Mouse (Mus musculus) midbrain, embryonic 11.5 days (tissue): ENCODE measurements at regions not wholly inside any gene's neighbourhood (a gene's known extent, or its start where the extent isn't known, plus 50 kb on each side); places are given as distances from the start of the nearest gene placed in this dataset.

Experiments used
- ATAC-seq: fragments of 200-750 bp; cut with Nextera tagmentation; 2 replicates; pipeline ENCODE4 v1.8.0; 2017; ENCODE audit warnings: moderate TSS enrichment, moderate library complexity; ENCODE audit not compliant: low FRiP score
- DNase-seq: peaks from one replicate; pipeline ENCODE4 v3.0.0; 2015; ENCODE audit warnings: low spot score; ENCODE audit errors: missing footprints
- H3K27ac ChIP-seq: fragments of 300-500 bp; sonication (generic); 2 replicates; pipeline ENCODE4 v1.5.1; 2014; ENCODE audit warnings: low read depth, low read length
- H3K27me3 ChIP-seq: fragments of 300-500 bp; sonication (generic); 2 replicates; pipeline ENCODE4 v1.6.1; 2014; ENCODE audit warnings: mild to moderate bottlenecking, low read length, moderate library complexity, mixed read lengths; ENCODE audit not compliant: control insufficient read depth, insufficient read depth
- H3K36me3 ChIP-seq: fragments of 300-500 bp; sonication (generic); 2 replicates; pipeline ENCODE4 v1.6.1; 2014; ENCODE audit warnings: mild to moderate bottlenecking, low read length, moderate library complexity, mixed read lengths; ENCODE audit not compliant: control insufficient read depth, insufficient read depth
- H3K4me1 ChIP-seq: fragments of 300-500 bp; sonication (generic); 2 replicates; pipeline ENCODE4 v1.6.1; 2014; ENCODE audit warnings: low read length; ENCODE audit not compliant: control insufficient read depth, insufficient read depth
- H3K4me2 ChIP-seq: fragments of 300-500 bp; sonication (generic); 2 replicates; pipeline ENCODE4 v1.6.1; 2014; ENCODE audit warnings: mild to moderate bottlenecking, moderate library complexity
- H3K4me3 ChIP-seq: fragments of 300-500 bp; sonication (generic); 2 replicates; pipeline ENCODE4 v1.5.1; 2014; ENCODE audit warnings: low read depth, low read length
- H3K9ac ChIP-seq: fragments of 300-500 bp; sonication (generic); 2 replicates; pipeline ENCODE4 v1.6.1; 2014; ENCODE audit warnings: low read length
- H3K9me3 ChIP-seq: fragments of 300-500 bp; sonication (generic); 2 replicates; pipeline ENCODE4 v1.6.1; 2016; ENCODE audit warnings: low read length; ENCODE audit not compliant: control insufficient read depth
- WGBS: fragments of 180-500 bp; shearing (Covaris S2); extraction: QIAGEN DNeasy Blood & Tissue Kit; methylation state at CpG from one replicate; pipeline ENCODE4 v1.1.7; 2014; 5-methylcytosine and 5-hydroxymethylcytosine counted together

DNA sequence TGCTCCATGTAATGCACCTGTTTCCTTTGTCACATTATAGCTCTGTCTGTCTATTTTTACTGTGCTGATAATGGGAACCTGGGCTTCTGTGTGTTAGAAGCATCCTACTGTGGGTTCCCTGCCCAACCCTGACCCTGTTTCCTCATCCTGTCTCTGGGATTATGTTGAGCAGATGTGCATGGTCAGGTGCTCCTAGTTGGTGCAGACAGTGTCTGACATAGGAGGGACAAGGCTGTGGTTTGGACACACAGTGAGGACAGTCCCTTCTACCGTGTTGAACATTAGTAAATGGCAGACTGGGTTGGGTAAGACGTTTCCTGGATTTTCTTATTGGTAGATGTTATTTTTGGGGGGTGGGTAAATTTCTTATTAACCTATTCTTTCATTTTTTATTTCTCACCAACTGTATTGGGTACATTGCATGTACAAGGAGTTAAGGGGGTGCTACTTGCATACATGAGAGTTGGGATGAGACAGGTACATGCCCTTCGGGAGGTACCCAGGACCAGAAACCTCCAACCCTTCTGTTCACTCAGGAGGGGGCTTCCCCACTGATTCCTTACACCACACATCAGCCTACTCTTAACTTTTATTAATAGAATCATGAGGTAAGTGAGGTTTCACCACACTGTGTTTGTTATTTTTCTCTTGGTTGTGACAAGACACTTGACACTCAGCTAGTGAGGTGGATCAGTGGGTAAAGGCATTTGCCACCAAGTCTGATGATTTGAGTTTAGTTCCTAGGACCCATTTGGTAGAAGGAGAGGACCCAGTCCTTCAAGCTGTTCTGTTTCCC lies 97.1 kb downstream of the Tpra1 start:
- 90% methylated on average over 3 of the region's 3 CpGs for WGBS
- Histone ChIP-seq H3K4me3 (no peak overlapping the region), H3K9me3 (no peaks in the 10 kb centered on the region), H3K27ac (no peak overlapping the region), H3K27me3 (no peaks in the 10 kb centered on the region), H3K4me2 (no peak overlapping the region), H3K4me1 (peaks cover 4% of the 10 kb centered on the region; the same call in 1 of the 2 replicates), H3K36me3 (no peaks in the 10 kb centered on the region), H3K9ac (no peak overlapping the region)
- DNase-seq (no peak), ATAC-seq (no peak)

DNA sequence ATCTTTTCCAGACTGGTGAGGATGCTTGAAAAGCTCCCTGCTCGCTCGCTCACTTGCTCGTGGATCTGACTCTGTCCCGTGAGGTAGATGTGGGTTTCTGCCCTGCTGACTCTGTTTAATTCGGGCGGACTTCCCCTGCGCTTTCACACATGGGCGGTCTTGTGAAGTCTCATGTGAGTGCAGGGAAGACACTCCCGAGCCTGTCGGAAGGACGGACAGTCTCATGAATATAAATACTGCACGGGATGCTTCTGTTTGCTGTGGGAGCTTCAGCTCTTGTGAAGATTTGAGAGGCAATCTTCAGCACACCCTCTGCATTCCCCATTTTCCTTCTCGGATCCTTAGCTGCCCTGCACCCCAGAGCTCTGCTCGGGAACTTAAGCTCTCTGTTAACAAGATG lies 98.3 kb downstream of the Tpra1 start:
- H3K36me3 ChIP-seq: no peaks in the 10 kb centered on the region
- ATAC-seq (no peak), DNase-seq (no peak)
- H3K4me1 ChIP-seq: peaks cover 4% of the 10 kb centered on the region; the same call in 1 of the 2 replicates
- no peak overlapping the region for H3K4me2 ChIP-seq
- H3K9ac ChIP-seq: peak overlapping the region; percentile 35; the same call in 1 of the 2 replicates
- H3K9me3 ChIP-seq: no peaks in the 10 kb centered on the region
- no peaks in the 10 kb centered on the region for H3K27me3 ChIP-seq
- peak overlapping the region; percentile 31; the same call in 1 of the 2 replicates for H3K27ac ChIP-seq
- no peak overlapping the region for H3K4me3 ChIP-seq
- 11% methylated on average over 14 of the region's 14 CpGs for WGBS

DNA sequence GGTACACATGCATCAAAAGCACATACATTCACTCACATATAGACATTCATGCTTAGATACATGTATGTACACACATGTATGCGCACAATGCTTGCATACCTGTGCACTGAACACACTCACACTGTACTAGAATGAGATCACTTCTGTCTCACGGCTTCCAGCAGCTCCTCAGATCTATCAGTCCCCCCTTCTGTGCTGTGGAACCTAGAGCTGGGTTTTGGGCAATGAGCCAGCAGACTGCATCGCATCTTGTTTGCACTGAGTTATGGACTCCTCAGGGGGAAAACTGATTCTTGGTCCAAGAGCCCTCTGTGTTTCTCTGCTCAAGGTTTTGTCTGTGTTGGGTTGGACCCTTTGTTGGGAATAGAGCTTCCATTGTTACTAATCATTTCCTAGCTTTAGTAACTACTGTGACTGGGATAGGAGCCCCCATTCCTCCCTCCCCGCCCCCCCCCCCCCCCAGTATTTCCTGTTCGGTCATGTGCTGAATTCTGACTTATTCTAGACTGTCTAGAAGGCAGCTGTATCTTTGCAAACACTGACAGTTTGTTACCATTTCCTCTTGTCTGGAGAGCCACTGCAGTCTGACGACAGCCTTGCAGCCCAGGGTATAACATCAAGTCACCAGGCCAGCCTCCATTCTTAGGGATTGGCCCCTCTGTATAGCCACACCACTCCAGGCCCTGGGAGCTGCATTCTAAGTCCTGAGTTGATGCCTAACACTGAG lies 101.3 kb downstream of the Tpra1 start:
- Histone ChIP-seq H3K27ac (no peak overlapping the region), H3K4me2 (no peak overlapping the region), H3K9me3 (no peaks in the 10 kb centered on the region), H3K36me3 (no peaks in the 10 kb centered on the region), H3K4me3 (no peak overlapping the region), H3K9ac (no peak overlapping the region), H3K27me3 (no peaks in the 10 kb centered on the region), H3K4me1 (peaks cover 19% of the 10 kb centered on the region)
- DNase-seq (no peak), ATAC-seq (no peak)
- 67% methylated on average over 6 of the region's 6 CpGs for WGBS

DNA sequence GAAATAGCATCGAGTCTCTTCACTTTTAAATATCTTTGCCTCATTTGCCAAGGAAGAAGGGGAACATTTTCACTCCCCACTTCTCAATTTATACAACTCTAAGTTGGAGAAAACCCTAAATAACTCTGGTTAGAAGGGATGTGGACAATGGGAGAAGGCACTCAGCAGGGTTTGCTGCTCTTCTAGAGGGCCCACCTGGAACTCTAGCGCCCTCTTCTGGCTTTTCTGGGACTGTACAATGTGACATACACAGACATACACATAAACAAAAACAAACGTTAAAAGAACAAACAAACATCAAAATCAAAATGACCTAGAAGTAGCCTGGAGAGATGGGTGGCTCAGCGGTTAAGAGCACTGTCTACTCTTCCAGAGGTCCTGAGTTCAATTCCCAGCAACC lies 103.0 kb downstream of the Tpra1 start:
- Histone ChIP-seq H3K4me3 (no peak overlapping the region), H3K36me3 (no peaks in the 10 kb centered on the region), H3K27ac (no peak overlapping the region), H3K9me3 (no peaks in the 10 kb centered on the region), H3K4me1 (peaks cover 37% of the 10 kb centered on the region), H3K4me2 (no peak overlapping the region), H3K9ac (no peak overlapping the region), H3K27me3 (no peaks in the 10 kb centered on the region)
- DNase-seq (no peak), ATAC-seq (no peak)
- WGBS: 46% methylated on average over 4 of the region's 4 CpGs

DNA sequence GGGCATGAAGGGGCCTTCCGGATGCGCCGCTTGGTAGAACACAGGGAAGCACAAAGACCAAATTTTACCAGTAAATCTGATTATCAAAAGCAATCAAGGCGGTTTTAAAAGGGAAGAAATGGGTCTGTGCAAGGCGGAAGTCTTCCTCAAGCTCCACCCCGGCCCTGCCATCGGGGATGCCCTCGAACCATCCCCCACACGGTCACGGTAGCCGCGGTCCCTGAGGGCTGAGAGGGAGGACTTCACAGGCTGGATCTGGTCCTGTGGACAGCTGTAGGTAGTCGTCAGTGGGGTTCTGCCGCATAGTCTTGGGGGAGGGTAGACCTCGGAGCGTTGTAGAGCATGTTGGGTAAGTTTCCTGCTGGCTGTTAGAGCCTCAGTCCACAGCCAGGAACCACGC lies 104.9 kb downstream of the Tpra1 start:
- Histone ChIP-seq H3K4me3 (no peak overlapping the region), H3K27me3 (no peaks in the 10 kb centered on the region), H3K9ac (peak overlapping the region; percentile 36), H3K27ac (peak overlapping the region; percentile 91), H3K4me1 (peaks cover 42% of the 10 kb centered on the region), H3K9me3 (no peaks in the 10 kb centered on the region), H3K36me3 (no peaks in the 10 kb centered on the region), H3K4me2 (peak overlapping the region; percentile 19; the same call in 1 of the 2 replicates)
- 22% methylated on average over 17 of the region's 17 CpGs for WGBS
- ATAC-seq (peak; percentile 36), DNase-seq (peak; percentile 94)

DNA sequence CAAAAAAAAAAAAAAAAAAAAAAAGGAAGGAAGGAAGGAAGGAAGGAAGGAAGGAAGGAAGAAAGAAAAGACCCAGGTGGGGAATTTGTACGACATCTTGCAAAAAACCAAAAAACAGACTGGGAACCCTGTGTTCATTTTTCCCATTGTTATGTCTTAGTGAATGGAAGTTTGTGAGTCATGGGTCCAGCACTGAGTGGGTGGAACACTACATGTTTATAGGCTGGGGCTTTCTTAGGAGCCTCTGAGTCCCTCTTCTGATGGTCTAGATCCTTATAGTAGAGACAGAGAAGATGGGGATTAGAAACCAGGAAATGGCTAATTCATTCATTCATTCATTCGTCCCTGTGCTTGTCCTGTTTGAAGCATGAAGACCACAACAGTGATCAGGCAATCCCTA lies 105.5 kb downstream of the Tpra1 start:
- peaks cover 43% of the 10 kb centered on the region for H3K4me1 ChIP-seq
- H3K4me2 ChIP-seq: no peak overlapping the region
- no peak overlapping the region for H3K4me3 ChIP-seq
- no peaks in the 10 kb centered on the region for H3K9me3 ChIP-seq
- ATAC-seq: no peak
- 74% methylated on average over 2 of the region's 2 CpGs for WGBS
- peak overlapping the region; percentile 91 for H3K27ac ChIP-seq
- no peak for DNase-seq
- H3K27me3 ChIP-seq: no peaks in the 10 kb centered on the region
- H3K36me3 ChIP-seq: no peaks in the 10 kb centered on the region
- H3K9ac ChIP-seq: no peak overlapping the region

DNA sequence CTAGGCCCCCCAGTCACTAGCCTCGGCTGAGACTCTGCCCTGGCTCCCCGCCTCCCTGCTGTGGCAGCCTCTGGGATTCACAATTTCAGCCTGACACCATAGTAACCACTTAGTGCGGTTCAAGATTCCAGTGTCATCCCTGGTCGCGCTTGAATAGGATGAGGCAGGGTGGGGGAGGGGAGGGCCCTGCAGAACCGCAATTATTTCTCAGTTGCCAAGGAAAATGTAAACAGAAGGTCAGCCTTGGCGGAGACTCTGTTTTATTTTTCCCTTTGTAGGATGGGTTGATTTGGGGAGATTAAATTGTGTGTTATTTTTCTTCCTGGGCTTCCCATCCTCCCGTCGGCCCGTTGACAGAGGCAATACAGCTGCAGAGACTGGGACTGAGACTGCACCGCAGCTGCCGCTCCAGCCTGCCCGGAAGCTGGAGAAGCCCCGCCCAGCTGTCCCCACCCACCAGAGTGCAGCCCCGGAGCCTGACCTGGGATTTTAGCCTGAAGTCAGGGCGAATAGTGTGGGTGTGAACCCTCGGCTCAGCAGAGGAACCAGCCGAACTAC lies 106.6 kb downstream of the Tpra1 start:
- peak overlapping the region; percentile 9; the same call in 1 of the 2 replicates for H3K4me3 ChIP-seq
- peak; percentile 96 for DNase-seq
- H3K4me1 ChIP-seq: peaks cover 52% of the 10 kb centered on the region

DNA sequence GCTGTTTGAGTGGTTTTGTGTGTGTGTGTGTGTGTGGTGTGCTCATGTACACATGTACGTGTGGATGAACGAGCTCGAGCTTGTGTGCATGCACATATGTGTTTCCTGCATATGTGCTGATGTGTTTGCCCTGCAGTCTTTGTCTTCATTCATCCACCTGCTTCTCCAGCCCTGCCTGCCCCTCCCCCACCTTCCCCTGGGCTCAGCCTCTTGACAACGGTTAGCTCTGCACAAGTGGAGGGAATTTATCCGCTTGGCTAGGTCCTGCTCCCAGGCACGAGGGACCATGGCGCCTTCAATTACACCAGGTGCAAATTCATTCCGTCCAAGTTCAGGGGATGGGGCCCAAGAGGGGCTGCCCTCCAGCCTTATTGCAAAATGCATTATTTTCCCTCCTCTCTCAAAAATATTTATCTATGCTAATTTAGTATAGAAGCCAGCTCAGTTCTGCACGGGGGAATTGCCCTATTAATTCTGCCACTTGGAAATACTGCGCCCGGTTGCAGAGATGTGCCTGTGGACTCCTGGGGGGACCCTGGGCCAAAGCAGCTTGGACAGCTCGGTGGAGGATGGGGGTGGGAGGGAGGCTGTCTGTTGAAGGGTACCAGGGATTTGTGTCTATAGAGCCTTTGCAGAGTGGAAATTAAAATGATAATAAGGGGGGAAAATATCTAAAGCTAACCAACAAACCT lies 111.1 kb downstream of the Tpra1 start:
- Histone ChIP-seq H3K36me3 (no peaks in the 10 kb centered on the region), H3K9ac (peak overlapping the region; percentile 50), H3K27me3 (no peaks in the 10 kb centered on the region), H3K9me3 (no peaks in the 10 kb centered on the region), H3K4me3 (no peak overlapping the region), H3K4me2 (no peak overlapping the region), H3K27ac (peak overlapping the region; percentile 84), H3K4me1 (peaks cover 45% of the 10 kb centered on the region)
- WGBS: 29% methylated on average over 12 of the region's 12 CpGs
- peak; percentile 95 for DNase-seq
- peak; percentile 65 for ATAC-seq

More for the DNA sequence above, 106.6 kb downstream of the Tpra1 start:
- Histone ChIP-seq H3K27me3 (no peaks in the 10 kb centered on the region), H3K4me2 (peak overlapping the region; percentile 40), H3K27ac (peak overlapping the region; percentile 91), H3K36me3 (no peaks in the 10 kb centered on the region), H3K9ac (peak overlapping the region; percentile 4), H3K9me3 (no peaks in the 10 kb centered on the region)
- under 1% methylated on average over 18 of the region's 18 CpGs for WGBS
- ATAC-seq: peak; percentile 85
